ENCODE assay signal across 8 mouse cellular contexts in the genomic region with DNA sequence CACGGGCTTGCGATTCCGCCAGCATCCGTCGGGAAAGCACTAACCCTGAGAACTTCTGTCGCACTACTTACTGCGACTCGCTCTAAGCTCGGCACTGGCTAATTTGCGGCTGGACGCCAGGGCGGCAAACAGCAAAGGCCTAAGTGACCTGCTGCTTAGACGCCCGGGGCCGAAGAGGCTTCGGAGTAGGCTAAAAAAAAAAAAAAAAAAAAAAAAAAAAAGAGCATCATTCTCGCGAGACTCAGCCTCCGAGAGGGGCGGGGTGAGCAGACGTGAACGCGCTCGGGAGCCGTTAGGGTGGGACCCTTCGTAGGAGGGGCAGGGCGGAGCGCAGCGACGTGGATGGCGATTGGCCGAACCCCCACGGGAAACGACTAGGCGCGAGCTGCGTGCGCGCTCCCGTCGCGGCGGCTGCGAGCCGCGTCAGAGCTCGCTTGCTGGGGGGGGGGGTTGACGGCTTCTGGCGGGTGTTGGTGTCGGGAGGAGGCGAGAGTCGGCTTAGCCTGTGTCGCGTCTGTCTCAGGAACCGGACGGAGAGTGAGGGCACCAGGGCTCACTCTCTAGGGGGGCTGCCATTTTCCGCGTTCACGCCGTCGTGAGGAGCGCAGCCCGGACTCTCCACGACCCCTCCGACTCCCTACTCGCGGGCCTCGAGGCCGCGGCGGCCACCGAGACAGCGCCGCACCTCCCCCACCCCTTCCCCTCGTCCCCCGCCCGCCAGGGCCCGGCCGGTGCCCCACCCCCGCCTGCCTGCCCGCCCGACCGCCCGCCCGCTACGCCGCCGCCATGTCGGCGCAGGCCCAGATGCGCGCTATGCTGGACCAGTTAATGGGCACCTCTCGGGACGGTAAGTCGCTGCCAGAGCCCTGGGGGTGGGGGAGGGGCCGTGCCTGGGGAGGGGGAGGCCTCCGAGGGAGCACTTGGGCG. TPM values are rescaled to one million over a fixed set of nuclear protein-coding genes. Genes with fewer than 3 reads are reported as not detected.
A peak's percentile ranks its signal among the peaks of the same experiment; 100 is the strongest.
DNase-seq lines count a peak whose midpoint lies in the region; ATAC-seq lines count a peak whose summit lies in the region.

Gene Luc7l2 (plus strand): TSS at position 273 of the 927 bp plus-strand sequence.

- ATAC-seq in hindbrain, embryonic 12.5 days (ENCODE audit: low FRiP score), result peak; percentile 93

- H3K36me3 ChIP-seq in hindbrain, embryonic 12.5 days, result no peaks in the 10 kb centered on the region

- peak within 1 kb of the TSS; percentile 77 for H3K4me3 ChIP-seq in hindbrain, embryonic 12.5 days

- H3K4me1 ChIP-seq in hindbrain, embryonic 12.5 days, result peaks cover 8% of the 10 kb centered on the region

- no peaks in the 10 kb centered on the region for H3K9me3 ChIP-seq in hindbrain, embryonic 12.5 days (replicated peaks)

- peak within 1 kb of the TSS; percentile 71 for H3K4me2 ChIP-seq in hindbrain, embryonic 12.5 days (replicated peaks)

- DNase-seq in NIH3T3 (ENCODE audit: low read depth), result peak; percentile 99
- peak; percentile 99 for DNase-seq in cerebellum, postnatal 10 days
- DNase-seq in frontal cortex, postnatal 10 days (ENCODE audit: low spot score in 2 of 2), result peak; percentile 96
- DNase-seq in layer of hippocampus, postnatal 14 days (ENCODE audit: low spot score in 2 of 2), result peak; percentile 92 to 98
- DNase-seq in lung, postnatal 14 days, result peak; percentile 96
- DNase-seq in retina, adult 2 months (ENCODE audit: low read depth, low spot score), result peak; percentile 97
- peak; percentile 94 to 97 for DNase-seq in thymus, postnatal 36 days

- peak within 1 kb of the TSS; percentile 92 for H3K9ac ChIP-seq in hindbrain, embryonic 12.5 days

- H3K27me3 ChIP-seq in hindbrain, embryonic 12.5 days, result no peaks in the 10 kb centered on the region

- WGBS in hindbrain, embryonic 12.5 days, result under 1% methylated on average over 70 of the region's 98 CpGs

- peak within 1 kb of the TSS; percentile 99 for H3K27ac ChIP-seq in hindbrain, embryonic 12.5 days

RNA-seq across cellular contexts. Expression of gene Luc7l2, which starts in this region (rescaled TPM):
- polyA plus RNA-seq in hindbrain, embryonic 12.5 days (2016; fragmentation: Nextera tagmentation; extraction: Ambion mirVana), result 48.6 and 49.3 TPM in 2 replicates
- 100 to 1,000 TPM; 161 to 187 TPM for total RNA-seq in layer of hippocampus, postnatal 14 days (2021)

Comparison
In these comparisons a context has a peak if more than half of its experiments do, and no peak if none do; other contexts are left out.
1. Peak in every context shown above with its lines: DNase-seq, ATAC-seq, H3K4me3 ChIP-seq and H3K27ac ChIP-seq.